Mouse (Mus musculus) natural killer cell, adult 2 months (primary cell): ENCODE results near the gene Mical2.

Experiments used
- DNase-seq, 2 experiments: peaks; one replicate each; pipeline ENCODE4 v3.0.0; 2022; ENCODE audit warnings: low spot score in 2 of 2

The Mical2 gene

DNA sequence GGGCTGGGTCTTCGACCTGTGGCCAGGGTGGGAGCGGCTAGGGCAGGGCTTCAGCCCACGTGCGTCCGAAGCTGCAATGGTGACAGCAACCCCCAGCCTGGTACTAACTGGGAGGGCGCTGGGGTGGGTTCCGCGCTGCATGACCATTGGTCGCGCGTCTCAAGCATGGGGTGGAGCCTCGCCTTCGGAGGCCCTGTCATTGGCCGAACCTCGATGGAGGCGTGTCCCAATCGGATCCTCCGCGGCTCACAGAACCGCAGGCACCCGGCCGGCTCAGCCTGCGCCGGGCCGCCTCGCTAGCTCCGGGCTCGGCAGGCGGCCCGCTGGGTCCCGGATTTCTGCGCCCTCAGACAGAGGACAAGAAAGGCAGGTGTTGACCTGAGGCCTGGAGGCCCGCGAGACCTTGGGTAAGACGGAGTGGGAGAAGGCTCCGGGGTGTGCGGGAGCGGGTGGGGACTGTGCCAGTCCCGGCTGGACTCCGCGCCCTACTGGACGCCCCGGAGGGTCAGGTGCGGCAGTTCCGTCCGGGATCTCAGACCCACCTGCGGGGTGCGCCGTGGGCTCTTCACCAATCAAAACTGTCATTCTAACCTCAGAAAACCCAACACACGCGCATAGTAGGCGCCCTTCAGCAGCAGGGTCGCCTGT is at the start of gene Mical2:
Mical2 (plus strand) TSS at position 242 of the 648 bp plus-strand sequence.
- peak; percentile 62 to 72 for DNase-seq

DNA sequence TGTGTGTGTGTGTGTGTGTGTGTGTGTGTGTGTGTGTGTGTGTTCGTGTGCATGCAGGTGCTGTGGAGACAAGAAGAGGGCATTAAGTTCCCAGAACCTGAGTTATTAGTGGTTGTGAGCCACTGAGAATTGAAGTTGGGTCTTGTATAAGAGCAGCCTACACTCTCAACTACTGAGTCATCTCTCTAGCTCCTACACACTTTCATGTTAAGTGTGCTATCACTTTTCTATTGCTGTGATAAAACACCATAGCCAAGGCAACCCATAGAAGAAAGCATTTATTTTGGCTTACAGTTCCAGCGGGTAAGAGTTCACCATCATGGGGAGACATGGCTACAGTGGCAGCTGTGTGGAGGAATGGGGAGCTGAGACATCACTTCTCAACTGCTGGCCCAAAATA is 49.0 kb upstream of the Mical2 start:
- no peak for DNase-seq

DNA sequence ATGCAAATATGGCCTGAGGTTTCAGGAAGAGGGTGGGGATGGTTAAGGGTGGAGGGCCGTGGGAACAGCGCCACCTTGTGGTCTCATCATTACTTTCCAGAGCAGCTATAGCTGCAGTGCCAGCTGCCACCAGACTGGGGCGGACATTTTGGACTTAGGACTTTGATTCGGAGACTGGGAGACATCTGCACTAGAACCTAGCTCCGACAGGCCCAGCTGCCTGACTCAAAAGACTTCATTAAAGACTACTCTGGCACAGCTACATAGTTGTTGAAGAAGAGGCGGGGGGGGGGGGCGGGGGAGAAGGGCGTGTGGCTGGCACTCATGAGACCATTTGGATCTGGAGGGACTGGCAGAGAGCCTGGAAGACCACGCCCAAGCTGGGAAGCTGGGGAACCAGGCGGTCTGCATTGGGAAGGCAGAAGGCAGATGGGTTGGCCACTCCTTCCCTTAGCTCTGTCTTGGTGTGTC is 45.4 kb upstream of the Mical2 start:
- DNase-seq, result peak; percentile 46 to 56

DNA sequence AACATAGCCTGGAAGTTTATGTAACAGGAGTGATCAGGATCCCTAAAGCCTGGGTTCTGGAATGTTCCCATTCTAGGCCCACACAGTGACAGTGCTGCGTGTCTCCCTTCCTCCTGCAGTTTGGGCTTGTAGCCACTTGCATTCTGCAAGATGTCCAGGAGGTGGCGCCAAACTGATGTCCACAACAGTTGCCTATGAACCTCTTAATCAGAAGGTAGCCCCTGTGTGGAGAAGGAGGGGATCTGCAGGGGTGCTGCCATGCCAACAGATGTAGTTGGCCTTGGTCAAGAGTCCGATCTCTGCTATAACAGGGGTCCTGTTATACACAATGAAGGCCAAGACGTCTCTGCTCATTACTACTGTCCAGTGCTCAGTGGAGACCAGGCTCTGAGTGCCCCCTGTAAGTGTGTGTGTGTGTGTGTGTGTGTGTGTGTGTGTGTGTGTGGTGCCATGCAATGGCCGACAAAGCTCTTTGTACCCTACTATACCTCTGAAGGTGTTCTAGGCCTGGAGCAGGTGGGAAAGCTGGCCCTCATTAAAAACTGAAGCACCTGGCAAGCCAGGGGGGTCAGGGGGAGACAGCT is 42.3 kb upstream of the Mical2 start:
- peak; percentile 73 to 77 for DNase-seq

DNA sequence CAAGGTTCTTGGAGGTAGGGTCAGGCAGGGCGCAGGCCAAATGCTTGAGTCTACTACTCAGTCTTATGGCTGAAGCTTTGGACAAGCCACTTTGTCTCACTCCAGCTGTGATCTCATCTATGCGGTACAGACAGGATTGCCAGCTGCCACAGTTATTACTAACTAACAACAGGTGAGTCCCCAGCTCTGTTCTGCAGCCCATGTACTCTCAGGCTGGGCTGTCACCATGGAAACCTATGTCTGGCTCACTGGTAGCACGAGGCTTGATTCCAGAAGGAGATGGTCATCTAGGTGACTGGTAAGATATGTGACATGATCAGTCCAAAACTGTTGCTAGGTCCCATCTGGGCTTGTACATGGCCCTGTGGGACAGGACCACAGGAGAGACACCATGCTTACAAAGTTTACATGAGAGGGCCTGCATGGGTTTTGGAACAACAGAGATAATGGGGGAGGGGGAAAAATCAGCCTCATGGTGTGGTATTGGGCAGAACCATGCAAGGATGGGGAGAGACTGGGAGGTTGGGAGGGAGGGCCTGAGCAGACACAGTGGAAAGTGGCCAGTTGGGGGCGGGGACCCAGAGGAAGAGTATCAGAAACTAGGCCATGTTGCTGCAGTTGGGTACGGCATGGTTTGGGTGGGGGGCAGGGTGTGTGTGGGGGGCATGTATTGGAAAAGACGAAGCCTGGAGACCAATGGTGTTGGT is 41.0 kb upstream of the Mical2 start:
- no peak for DNase-seq

DNA sequence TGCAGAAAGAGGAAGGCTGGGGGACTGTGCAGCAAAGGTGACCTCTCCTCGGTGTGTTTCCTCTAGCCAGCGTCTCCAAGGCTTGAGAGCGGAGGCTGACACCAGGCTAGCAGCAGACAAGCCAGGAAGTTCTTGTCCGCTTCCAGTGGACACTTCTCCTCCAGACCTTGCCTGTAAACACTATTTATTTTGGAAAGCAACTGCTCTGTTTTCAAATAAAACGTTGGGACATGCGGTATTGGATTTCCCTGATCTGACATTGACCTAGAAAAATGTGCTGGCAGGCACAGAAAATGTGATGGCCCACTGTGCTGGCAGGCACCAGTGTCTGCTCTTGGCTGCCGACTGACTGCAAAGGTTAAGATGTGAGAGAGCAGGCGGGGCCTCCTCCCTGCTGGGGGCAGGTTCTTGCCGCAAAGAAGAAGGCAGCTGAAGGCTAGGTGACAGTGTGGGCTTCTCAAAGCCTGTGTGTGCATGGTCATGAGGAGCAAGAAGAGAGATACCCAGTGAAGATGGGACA is 40.4 kb upstream of the Mical2 start:
- DNase-seq, result no peak

DNA sequence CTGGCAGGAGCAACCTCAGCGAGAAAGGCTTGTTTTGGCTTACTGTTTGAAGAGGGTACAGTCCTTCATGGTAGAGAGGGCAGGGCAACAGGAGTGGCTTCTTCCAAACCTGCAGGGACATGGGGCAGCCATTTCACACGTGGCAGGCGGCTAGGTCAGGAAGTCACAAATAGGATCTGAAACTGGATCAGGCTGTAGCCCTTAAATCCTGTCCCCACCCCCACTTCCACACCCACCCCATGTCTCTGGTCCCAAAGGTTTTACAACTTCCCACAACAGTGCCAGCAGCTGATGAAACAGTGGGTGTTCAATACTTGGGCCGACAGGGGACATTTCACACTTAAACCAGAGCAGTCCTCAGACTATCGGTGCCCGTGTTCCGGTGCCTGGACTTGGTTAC is 38.8 kb upstream of the Mical2 start:
- no peak for DNase-seq

DNA sequence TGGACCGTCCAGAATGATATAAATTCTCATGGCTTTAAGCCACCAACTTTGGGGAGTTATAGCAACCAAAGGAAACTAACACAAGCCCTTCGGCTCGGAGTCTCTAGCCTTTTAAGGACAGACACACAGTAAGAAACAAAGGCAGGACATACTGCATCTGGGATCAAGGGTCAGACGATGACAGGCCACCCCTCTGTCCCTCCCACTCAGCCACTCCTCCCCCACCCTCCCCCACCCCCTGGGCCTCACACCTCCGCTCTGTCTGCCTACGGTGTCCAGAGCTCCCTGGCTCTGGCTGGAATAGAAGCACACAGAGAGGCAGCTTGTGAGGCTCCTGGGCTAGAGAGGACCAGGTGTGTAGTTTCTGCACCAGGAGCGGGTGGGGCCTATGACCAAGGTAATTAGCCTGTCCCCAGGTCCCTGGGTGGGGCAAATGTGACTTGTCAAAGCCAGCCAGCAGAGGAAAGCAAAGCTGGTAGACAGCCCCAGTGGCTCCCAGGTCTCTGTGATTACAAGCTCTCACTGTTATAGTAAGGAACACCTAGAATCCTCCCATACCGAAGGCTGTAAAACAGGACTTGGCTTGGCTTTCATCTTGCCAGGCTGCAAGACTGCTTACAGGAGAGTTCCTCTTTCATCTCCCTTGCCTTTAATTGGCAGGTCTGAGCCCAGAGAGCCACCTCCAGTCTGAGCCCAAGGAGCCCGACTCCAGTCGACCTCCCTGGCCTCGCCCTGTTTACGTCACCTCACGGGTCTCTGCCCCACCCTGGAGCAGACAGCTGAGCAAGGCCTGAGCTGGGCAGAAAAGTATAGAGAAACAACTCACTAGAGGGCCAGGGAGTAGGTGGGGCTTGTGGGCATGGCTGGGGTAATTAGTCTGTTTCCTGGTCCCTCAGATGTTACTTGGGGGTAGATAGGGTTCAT is 37.9 kb upstream of the Mical2 start:
- no peak for DNase-seq

DNA sequence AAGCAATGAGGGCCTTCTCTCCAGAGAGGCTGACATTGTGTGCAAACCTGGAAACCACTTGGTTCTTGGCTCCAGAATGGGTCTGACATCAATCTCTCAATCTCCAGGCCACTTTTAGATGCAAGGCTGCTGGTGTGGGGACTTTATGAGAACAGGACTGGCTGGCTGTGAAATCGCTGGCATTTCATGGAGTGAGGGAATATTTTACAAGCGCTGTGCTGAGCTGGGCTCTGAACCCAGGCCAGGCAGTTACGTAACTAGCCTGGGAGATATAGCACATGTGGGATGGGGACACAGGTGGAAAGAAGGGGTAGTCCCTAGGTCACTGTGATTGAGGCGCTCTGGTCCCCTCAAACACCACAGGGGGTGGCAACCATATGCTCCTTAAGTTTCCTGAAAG is 33.4 kb upstream of the Mical2 start:
- no peak for DNase-seq

DNA sequence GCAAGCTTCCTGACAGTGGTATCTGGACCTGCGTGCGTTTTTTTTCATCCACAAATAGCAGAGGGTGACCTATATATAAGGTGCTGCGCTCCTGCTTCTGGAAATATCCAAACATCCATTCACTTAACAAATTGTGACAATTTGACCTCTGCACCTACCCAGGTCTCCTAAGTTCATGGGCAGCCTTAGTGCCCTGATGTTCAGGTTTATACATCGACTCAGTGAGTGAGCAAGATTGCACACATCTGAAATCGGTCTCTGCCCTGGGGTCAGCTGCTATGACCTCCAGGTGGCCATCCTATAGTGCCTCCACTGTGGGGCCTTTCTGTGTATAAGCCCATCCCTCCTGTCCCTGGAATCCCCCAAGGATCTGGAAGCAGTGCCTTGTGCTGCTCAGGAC is 32.9 kb upstream of the Mical2 start:
- DNase-seq, result no peak

DNA sequence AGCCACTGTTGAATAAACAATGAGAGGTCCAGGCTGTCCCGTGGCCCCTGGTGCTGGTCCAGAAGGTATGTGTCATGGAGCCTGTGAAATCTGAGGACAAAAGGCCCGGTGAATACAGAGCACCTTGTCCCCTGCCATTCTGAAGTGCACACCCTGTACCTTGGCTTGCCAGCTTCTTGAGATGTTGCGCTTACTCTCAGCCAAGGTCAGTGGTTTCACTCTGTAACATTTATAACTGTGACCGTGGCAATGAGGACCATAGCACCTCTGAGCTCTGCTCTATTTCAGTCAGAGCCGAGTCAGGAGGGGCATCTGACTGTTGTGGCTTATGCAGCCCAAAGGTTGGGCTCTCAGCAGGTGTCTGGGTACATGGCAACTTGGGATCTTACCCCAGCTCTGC is 31.4 kb upstream of the Mical2 start:
- no peak for DNase-seq

DNA sequence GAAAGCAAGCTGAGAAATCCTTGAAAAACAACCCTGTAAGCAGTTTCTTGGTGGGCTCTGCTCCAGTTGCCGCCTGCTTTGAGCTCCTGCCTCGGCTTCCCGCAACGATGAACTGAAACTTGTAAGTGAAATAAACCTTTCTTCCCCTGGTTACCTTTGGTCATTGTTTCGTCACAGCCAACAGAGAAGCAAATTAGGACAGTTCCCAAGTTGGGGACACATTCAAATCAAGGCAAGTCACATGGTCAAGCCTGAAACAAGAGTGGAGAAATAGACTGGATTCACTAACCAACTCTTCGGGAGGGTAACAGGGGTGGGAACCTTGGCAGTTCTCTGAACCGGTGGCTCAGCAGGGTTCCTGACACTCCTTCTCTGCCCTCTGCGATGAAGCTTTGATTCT is 28.2 kb upstream of the Mical2 start:
- no peak for DNase-seq

DNA sequence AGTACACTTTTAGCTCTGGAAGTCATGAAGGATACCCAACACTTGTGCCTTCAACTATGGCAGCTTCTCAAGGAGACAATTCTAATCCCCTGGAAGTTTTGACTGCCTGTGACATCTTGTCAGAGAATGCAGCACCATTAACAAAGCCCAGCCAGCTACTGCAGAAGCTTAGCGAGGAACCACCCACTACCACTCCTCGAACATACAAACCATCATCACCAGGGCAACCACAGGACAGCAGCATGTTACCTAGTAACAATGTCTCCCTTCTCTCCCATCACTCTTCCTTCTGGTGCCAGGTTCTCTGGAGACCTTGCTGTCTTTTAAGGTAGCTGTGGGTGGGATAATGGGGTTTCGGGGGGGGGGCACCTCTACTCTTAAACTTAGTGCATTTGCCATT is 26.3 kb upstream of the Mical2 start:
- DNase-seq, result no peak

DNA sequence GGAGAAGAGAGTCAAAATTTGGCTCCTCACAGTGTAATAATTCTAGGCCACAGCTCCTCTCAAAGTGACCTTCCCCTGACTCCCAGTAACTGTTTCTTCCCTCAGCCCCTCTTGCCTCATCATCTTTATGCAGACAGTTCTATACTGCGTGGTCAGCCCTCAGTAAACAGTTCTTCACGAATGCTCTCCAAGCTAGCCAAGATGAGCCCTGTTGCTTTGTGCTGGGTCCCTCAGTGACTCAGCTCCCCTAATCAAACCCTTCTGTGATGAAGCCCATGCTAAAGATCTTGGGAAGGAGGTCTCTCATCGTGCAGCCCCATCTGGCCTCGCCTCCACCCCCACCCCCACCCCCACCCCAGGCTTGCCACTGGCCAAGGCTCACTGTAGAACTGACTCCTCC is 24.9 kb upstream of the Mical2 start:
- DNase-seq, result no peak

DNA sequence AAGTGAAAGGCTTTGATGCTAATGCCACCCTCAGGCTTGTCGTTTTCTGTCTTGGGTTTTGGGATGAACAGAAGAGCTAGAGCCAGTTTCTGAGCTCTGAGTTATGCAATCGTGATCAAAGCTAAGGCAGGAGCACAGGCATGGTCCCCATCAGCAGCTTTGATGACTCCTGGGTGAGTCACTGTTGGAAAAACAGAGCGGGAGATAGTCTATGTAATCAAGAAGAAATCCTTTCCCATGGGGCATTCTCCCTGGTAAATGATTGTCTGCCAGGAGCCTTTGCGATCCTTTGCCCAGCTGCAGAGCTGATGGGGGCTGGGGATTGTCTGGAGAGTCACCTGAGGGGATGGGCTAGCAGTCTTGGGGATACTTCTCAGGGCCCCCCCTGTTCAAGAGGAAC is 23.5 kb upstream of the Mical2 start:
- no peak for DNase-seq

DNA sequence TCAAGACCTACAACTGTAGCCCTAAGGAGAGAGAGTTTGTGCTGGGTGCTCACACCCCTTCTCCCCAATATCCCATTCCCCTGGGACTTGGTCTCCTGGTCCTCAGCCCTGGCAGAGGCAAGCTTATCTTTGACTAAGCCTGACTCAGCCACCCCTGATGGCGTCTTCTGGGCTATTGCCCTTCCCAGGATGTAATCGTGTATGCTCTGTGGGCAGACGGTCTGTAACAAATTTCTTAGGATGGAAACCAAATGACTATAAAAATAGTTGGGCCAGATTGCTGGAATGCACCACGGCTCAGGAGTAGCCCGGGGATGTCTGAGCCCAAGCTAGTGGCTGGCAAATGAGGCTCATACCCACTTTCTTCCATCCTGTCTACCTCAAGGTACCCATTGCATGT is 22.8 kb upstream of the Mical2 start:
- DNase-seq, result no peak

DNA sequence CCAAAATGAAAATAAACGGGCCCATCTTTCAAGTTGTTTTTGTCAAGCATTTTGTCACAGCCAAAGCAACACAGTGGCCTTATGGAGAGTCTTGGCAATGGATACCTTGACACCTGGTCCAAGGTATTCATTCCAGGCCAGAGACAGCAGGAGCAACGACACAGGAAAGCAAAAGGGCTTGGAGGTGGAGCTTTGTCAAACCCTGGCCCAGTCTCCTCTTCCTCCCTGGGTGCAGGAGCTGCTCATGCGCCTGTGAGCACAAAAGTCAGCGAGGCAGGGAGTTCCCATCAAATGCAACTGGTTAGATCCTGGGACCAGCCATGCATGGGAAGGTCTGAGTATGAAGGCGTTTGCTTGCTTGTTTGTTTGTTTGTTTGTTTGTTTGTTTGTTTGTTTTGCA is 21.7 kb upstream of the Mical2 start:
- DNase-seq, result no peak

DNA sequence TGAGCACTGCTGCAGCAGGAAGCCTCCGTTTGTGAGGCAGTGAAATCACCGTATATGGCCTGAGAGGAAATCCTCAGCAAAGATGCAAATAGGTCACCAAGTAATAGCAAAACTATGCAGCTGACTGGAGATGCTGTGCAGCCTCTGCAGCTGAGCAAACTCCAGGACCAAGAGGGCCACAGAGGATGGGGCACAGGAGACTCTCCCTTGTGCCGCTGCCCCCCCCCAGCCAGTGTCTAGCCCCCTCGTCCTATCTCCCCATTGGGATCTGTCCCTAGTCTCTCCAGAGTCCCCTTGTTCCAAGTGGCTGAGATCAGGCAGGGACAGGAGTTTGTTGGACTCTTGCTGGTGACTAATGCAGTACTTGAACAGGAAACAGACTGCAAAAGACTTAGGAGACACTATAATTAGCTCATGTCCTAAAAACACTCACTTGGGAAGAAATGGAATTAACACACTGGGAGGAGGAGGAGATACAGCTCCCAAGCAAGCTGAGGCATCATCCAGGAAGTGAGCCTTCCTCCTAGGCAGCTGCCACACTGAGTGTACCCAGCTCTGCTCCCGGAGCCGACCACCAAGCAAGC is 21.2 kb upstream of the Mical2 start:
- no peak for DNase-seq

DNA sequence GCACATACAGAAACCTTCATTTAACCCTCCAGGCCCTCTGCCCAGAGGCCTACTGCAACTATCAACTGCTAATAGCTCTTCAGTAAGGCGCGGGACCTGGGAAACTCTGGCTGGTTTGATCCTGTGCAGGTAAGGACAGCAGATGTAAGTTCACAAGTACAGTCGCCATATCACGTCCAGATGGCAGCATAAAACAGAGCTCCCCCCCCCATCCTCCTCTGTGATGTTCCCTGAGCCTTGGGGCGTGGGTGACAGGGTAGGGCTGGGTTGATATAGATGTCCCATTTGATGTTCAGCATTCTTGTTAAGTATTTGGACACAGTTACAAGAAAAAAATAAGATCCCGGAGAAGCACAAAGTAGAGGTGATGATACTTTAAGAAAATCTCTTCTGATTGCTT is 20.1 kb upstream of the Mical2 start:
- no peak for DNase-seq

DNA sequence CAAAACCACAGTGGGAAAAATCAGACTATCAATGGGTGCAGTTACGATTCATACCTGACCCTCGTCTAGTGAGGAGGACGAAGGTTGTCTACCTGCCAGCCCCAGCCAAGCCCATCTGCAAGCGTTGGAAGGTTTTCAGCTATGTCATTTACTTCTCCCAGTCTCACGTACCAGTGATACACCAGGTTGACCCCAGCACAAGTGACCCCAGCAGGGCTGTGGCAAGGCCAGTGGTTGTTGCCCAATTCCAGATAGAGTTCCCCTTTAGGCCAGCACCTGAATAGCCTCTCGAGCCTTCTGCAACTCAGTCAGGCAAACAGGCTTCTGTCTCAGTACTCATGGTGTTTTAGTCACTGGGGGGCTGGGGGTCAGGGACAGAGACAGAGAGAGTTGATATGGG is 17.9 kb upstream of the Mical2 start:
- DNase-seq, result no peak

DNA sequence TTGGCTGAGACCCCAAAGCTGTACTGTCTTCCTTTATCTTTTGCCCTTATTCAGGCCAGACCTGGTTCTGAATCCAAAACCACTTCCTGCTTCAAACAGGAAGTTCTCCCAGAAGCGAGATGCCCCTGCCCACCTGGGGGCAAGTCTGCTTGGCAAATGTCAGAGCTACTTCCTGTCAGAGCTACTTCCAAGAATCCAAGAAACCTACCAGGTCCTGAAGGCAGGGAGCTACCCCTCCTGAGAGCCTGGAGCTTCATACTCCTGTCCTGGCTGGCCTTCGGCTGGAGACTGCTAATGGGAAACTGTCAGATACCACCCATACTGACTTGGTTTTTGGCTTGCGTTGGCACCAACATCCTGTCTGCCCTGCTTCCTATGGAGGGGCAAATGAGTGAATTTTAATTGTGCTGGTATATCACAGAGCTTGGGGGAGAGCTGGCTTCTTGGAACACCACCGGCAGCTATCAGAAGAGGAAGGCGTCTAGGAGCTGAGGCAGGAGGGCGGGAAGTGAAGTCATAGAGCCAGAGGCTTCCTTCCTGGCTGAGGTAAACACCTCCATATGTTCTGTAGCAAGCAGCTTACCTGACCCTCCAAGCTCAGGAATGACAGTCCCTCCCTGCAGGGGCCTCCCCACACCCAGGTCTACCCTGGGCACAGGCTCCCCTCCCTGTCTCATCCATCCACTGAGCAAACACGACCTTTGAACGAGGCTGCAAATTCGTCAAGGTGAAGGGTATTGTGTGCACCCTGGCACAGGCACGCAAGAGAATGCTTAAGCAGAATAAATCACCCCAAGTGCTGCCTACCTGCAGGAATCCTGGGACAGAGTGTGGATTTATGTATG is 17.1 kb upstream of the Mical2 start:
- no peak for DNase-seq
